Mouse (Mus musculus) E14TG2a.4 (cell line): ENCODE measurements at regions not wholly inside any gene's neighbourhood (a gene's known extent, or its start where the extent isn't known, plus 50 kb on each side); places are given as distances from the start of the nearest gene placed in this dataset.

Experiments
- CTCF ChIP-seq: conservative IDR thresholded peaks from 2 replicates; pipeline ENCODE4 v1.5.1; 2014; ENCODE audit warnings: low read length
- NANOG ChIP-seq: IDR thresholded peaks from 2 replicates; pipeline ENCODE4 v1.6.1; 2014; ENCODE audit warnings: borderline replicate concordance, low read length, mixed read lengths
- POU5F1 ChIP-seq: IDR thresholded peaks from 2 replicates; pipeline ENCODE4 v1.6.1; 2014; ENCODE audit warnings: low read length, borderline replicate concordance

DNA sequence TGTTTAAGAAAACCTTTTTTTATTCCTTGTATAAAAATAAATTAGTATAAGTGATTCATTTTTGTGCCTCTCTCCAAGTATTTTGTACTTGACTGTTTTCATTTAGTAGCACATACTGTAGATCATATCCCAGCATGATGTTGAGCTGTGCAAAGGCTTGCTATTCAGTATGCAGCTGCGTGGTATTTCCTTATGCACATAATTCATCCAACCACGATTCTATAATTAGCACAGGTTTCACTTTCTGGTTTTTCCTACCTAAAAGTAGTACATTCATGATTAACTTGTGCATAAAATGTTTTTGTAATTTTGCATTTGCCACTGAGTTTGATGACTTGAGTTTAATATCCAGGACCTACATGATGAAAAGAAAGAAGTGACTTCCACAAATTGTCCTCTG, 94.3 kb downstream of the Fam124b start:
- no peak for TF ChIP-seq CTCF
- TF ChIP-seq NANOG, result no peak
- TF ChIP-seq POU5F1, result no peak
